Mouse (Mus musculus): Measurements from ENCODE around the gene Fam166b.
A peak's percentile ranks its signal among the peaks of the same experiment; 100 is the strongest.

The Fam166b gene

GRCm38 (mm10) chr4:43428946-43429345 is at the start of gene Fam166b:
TSS of gene Fam166b (minus strand) at chr4:43429134.
- DNase-seq (ENCODE audit: extremely low read depth, low read depth): no peak

GRCm38 (mm10) chr4:43478534-43478858 is 49.6 kb upstream of the Fam166b start:
- DNase-seq (ENCODE audit: extremely low read depth, low read depth): no peak

- peak; percentile 89 for DNase-seq (ENCODE audit: extremely low read depth, low read depth)
Observed at GRCm38 (mm10) chr4:43477857-43478533, 49.1 kb upstream of the Fam166b start.

GRCm38 (mm10) chr4:43476604-43477003 is 47.7 kb upstream of the Fam166b start:
- no peak for DNase-seq (ENCODE audit: extremely low read depth, low read depth)

GRCm38 (mm10) chr4:43473636-43474035 is 44.7 kb upstream of the Fam166b start:
- DNase-seq (ENCODE audit: extremely low read depth, low read depth): no peak

GRCm38 (mm10) chr4:43470301-43470700 is 41.4 kb upstream of the Fam166b start:
- no peak for DNase-seq (ENCODE audit: extremely low read depth, low read depth)

GRCm38 (mm10) chr4:43466872-43467271 is 37.9 kb upstream of the Fam166b start:
- no peak for DNase-seq (ENCODE audit: extremely low read depth, low read depth)

- DNase-seq (ENCODE audit: extremely low read depth, low read depth): no peak
Observed at GRCm38 (mm10) chr4:43465935-43466334, 37.0 kb upstream of the Fam166b start.

GRCm38 (mm10) chr4:43463102-43463501 is 34.2 kb upstream of the Fam166b start:
- no peak for DNase-seq (ENCODE audit: extremely low read depth, low read depth)

GRCm38 (mm10) chr4:43457124-43457523 is 28.2 kb upstream of the Fam166b start:
- DNase-seq (ENCODE audit: extremely low read depth, low read depth): no peak

GRCm38 (mm10) chr4:43456470-43456869 is 27.5 kb upstream of the Fam166b start:
- DNase-seq (ENCODE audit: extremely low read depth, low read depth): no peak

GRCm38 (mm10) chr4:43454041-43454836 is 25.3 kb upstream of the Fam166b start, which contains the start of gene Cd72:
TSS of gene Cd72 (minus strand) at chr4:43454628.
- DNase-seq (ENCODE audit: extremely low read depth, low read depth): no peak

GRCm38 (mm10) chr4:43453413-43453812 is 24.5 kb upstream of the Fam166b start:
- DNase-seq (ENCODE audit: extremely low read depth, low read depth): no peak

GRCm38 (mm10) chr4:43452315-43452714 is 23.4 kb upstream of the Fam166b start:
- DNase-seq (ENCODE audit: extremely low read depth, low read depth): no peak

GRCm38 (mm10) chr4:43448554-43448953 is 19.6 kb upstream of the Fam166b start:
- DNase-seq (ENCODE audit: extremely low read depth, low read depth): no peak

- DNase-seq (ENCODE audit: extremely low read depth, low read depth): no peak
Observed at GRCm38 (mm10) chr4:43447251-43447650, 18.3 kb upstream of the Fam166b start.

GRCm38 (mm10) chr4:43443511-43443910 is 14.6 kb upstream of the Fam166b start:
- DNase-seq (ENCODE audit: extremely low read depth, low read depth): no peak

- DNase-seq (ENCODE audit: extremely low read depth, low read depth): peak; percentile 28
Observed at GRCm38 (mm10) chr4:43442456-43443361, 13.8 kb upstream of the Fam166b start.

GRCm38 (mm10) chr4:43442044-43442443 is 13.1 kb upstream of the Fam166b start:
- peak; percentile 95 for DNase-seq (ENCODE audit: extremely low read depth, low read depth)

GRCm38 (mm10) chr4:43441639-43442038 is 12.7 kb upstream of the Fam166b start, which contains the start of gene Tesk1:
TSS of gene Tesk1 (plus strand) at chr4:43441939.
- no peak for DNase-seq (ENCODE audit: extremely low read depth, low read depth)

GRCm38 (mm10) chr4:43432832-43433231 is 3.9 kb upstream of the Fam166b start:
- DNase-seq (ENCODE audit: extremely low read depth, low read depth): no peak

- peak; percentile 71 for DNase-seq (ENCODE audit: extremely low read depth, low read depth)
Observed at GRCm38 (mm10) chr4:43431690-43432089, 2.8 kb upstream of the Fam166b start.
